In genomic region chr6:82945750-82946149, GRCm38 (mm10) we compare ENCODE assay signal across 9 mouse cellular contexts. TPM values are rescaled to one million over a fixed set of nuclear protein-coding genes. Genes with fewer than 3 reads are reported as not detected.
DNase-seq lines count a peak whose midpoint lies in the region; ATAC-seq and TF ChIP-seq lines count a peak whose summit lies in the region.
"Had no signal": no experiment of that assay in that cellular context is flagged by ENCODE, and none has a peak within 500 bp of the region (broad histone marks: within the 10 kb centered on the region; RNA-seq: fewer than 3 reads in every experiment).

No protein-coding gene starts in this region.

- DNase-seq in hindbrain, embryonic 11.5 days (ENCODE audit: low spot score), result peak; percentile 34
- DNase-seq in hindbrain, embryonic 14.5 days (ENCODE audit: low spot score), result no peak
- DNase-seq in spleen, adult 2 months (ENCODE audit: low read depth in 1 of 2, low spot score in 2 of 2), result no peak
- no peak for DNase-seq in spleen, postnatal 36 days (ENCODE audit: low spot score in 2 of 2)
- peak; percentile 24 for DNase-seq in embryo, embryonic 11 days
- peak; percentile 30 to 35 for DNase-seq in thymus, postnatal 36 days
- no peak for DNase-seq in heart, adult 9 months (ENCODE audit: low spot score in 2 of 2)
- DNase-seq in cerebellum, adult 9-11 months, result no peak

- no peak overlapping the region for H3K9ac ChIP-seq in hindbrain, embryonic 11.5 days (ENCODE audit: low read depth, low read length)
- no peak overlapping the region for H3K9ac ChIP-seq in hindbrain, embryonic 14.5 days
- H3K9ac ChIP-seq: neural tube, embryonic 12.5 days had no signal

- no peaks in the 10 kb centered on the region for H3K36me3 ChIP-seq in hindbrain, embryonic 11.5 days (ENCODE audit: control insufficient read depth, insufficient read depth, low read length)
- H3K36me3 ChIP-seq in hindbrain, embryonic 14.5 days (replicated peaks; ENCODE audit: control insufficient read depth, insufficient read depth), result no peaks in the 10 kb centered on the region
- H3K36me3 ChIP-seq in spleen, adult 2 months (ENCODE audit: control insufficient read depth, insufficient read depth, low read length), result no peaks in the 10 kb centered on the region
- H3K36me3 ChIP-seq: neural tube, embryonic 12.5 days had no signal

- no peaks in the 10 kb centered on the region for H3K27me3 ChIP-seq in hindbrain, embryonic 11.5 days (ENCODE audit: control insufficient read depth, insufficient read depth, low read length)
- H3K27me3 ChIP-seq in hindbrain, embryonic 14.5 days (ENCODE audit: control insufficient read depth, insufficient read depth, low read length), result no peaks in the 10 kb centered on the region
- no peaks in the 10 kb centered on the region for H3K27me3 ChIP-seq in spleen, adult 2 months (ENCODE audit: control insufficient read depth, insufficient read depth, low read length)
- H3K27me3 ChIP-seq: neural tube, embryonic 12.5 days had no signal

- no peak overlapping the region for H3K27ac ChIP-seq in hindbrain, embryonic 11.5 days (ENCODE audit: low read depth, low read length)
- no peak overlapping the region for H3K27ac ChIP-seq in hindbrain, embryonic 14.5 days
- H3K27ac ChIP-seq in spleen, adult 2 months (ENCODE audit: insufficient read depth, low read length), result no peak overlapping the region
- H3K27ac ChIP-seq: neural tube, embryonic 12.5 days had no signal

- no peaks in the 10 kb centered on the region for H3K4me1 ChIP-seq in hindbrain, embryonic 11.5 days (replicated peaks; ENCODE audit: control insufficient read depth, insufficient read depth, low read length)
- H3K4me1 ChIP-seq in hindbrain, embryonic 14.5 days (replicated peaks; ENCODE audit: control insufficient read depth, insufficient read depth, low read length), result no peaks in the 10 kb centered on the region
- no peaks in the 10 kb centered on the region for H3K4me1 ChIP-seq in spleen, adult 2 months (ENCODE audit: control insufficient read depth, insufficient read depth, insufficient read length)
- H3K4me1 ChIP-seq: neural tube, embryonic 12.5 days had no signal

- no peak for TF ChIP-seq POLR2A in spleen, adult 2 months (IDR thresholded peaks at IDR 0.05; ENCODE audit: low read depth, low read length)

- WGBS in hindbrain, embryonic 11.5 days, result 50% methylated on average over 6 of the region's 6 CpGs
- WGBS in hindbrain, embryonic 14.5 days, result 57% methylated on average over 6 of the region's 6 CpGs
- 61% methylated on average over 6 of the region's 6 CpGs for WGBS in spleen, adult 2 months

- peak; percentile 4; the same call in 1 of the 2 replicates for TF ChIP-seq CTCF in spleen, adult 2 months (IDR thresholded peaks at IDR 0.05; ENCODE audit: extremely low read depth, insufficient read depth, insufficient read length, insufficient replicate concordance)

- no peak overlapping the region for H3K4me2 ChIP-seq in hindbrain, embryonic 11.5 days (replicated peaks; ENCODE audit: low read depth, low read length)
- no peak overlapping the region for H3K4me2 ChIP-seq in hindbrain, embryonic 14.5 days (replicated peaks)
- H3K4me2 ChIP-seq: neural tube, embryonic 12.5 days had no signal

- no peak overlapping the region for H3K4me3 ChIP-seq in hindbrain, embryonic 11.5 days (ENCODE audit: low read depth, low read length)
- H3K4me3 ChIP-seq in hindbrain, embryonic 14.5 days (replicated peaks; ENCODE audit: low read length), result no peak overlapping the region
- H3K4me3 ChIP-seq in spleen, adult 2 months (ENCODE audit: extremely low read depth, insufficient read depth, insufficient read length), result no peak overlapping the region
- H3K4me3 ChIP-seq: neural tube, embryonic 12.5 days had no signal

- no peaks in the 10 kb centered on the region for H3K9me3 ChIP-seq in hindbrain, embryonic 11.5 days (ENCODE audit: control insufficient read depth, low read length)
- no peaks in the 10 kb centered on the region for H3K9me3 ChIP-seq in hindbrain, embryonic 14.5 days (ENCODE audit: control insufficient read depth, low read length)
- H3K9me3 ChIP-seq: neural tube, embryonic 12.5 days had no signal

- no peak for ATAC-seq in hindbrain, embryonic 11.5 days (ENCODE audit: low FRiP score)
- no peak for ATAC-seq in hindbrain, embryonic 14.5 days (ENCODE audit: low FRiP score)

RNA-seq across cellular contexts. Expression of gene M1ap, which starts 1.0 kb away (rescaled TPM):
- 0.22 TPM in 1 of 2 replicates, not detected in the other for polyA plus RNA-seq in hindbrain, embryonic 11.5 days (2014; fragmentation: Nextera tagmentation; extraction: Ambion mirVana)
- polyA plus RNA-seq in hindbrain, embryonic 14.5 days (2014; fragmentation: Nextera tagmentation; extraction: Ambion mirVana), result 0.16 TPM in 1 of 2 replicates, not detected in the other
- 2.6 and 2.8 TPM in 2 replicates for polyA plus RNA-seq in spleen, adult 2 months (2012; rRNA removed)
- polyA plus RNA-seq: neural tube, embryonic 12.5 days had no signal

RNA-seq across cellular contexts. Expression of gene Sema4f, which starts 6.2 kb away (rescaled TPM):
- 1.7 and 2.0 TPM in 2 replicates for polyA plus RNA-seq in hindbrain, embryonic 11.5 days (2014; fragmentation: Nextera tagmentation; extraction: Ambion mirVana)
- polyA plus RNA-seq in hindbrain, embryonic 14.5 days (2014; fragmentation: Nextera tagmentation; extraction: Ambion mirVana), result 14.0 and 14.4 TPM in 2 replicates
- 3.2 TPM in 2 replicates for polyA plus RNA-seq in spleen, adult 2 months (2012; rRNA removed)

Comparison
In these comparisons a context has a peak if more than half of its experiments do, and no peak if none do; other contexts are left out.
1. DNase-seq: peak in hindbrain, embryonic 11.5 days (single experiment), embryo, embryonic 11 days (single experiment) and thymus, postnatal 36 days (2 of 2); none in hindbrain, embryonic 14.5 days (single experiment), spleen, adult 2 months (0 of 2), spleen, postnatal 36 days (0 of 2), heart, adult 9 months (0 of 2) and cerebellum, adult 9-11 months (single experiment).